ENCODE assay signal across 13 mouse cellular contexts in the genomic region with DNA sequence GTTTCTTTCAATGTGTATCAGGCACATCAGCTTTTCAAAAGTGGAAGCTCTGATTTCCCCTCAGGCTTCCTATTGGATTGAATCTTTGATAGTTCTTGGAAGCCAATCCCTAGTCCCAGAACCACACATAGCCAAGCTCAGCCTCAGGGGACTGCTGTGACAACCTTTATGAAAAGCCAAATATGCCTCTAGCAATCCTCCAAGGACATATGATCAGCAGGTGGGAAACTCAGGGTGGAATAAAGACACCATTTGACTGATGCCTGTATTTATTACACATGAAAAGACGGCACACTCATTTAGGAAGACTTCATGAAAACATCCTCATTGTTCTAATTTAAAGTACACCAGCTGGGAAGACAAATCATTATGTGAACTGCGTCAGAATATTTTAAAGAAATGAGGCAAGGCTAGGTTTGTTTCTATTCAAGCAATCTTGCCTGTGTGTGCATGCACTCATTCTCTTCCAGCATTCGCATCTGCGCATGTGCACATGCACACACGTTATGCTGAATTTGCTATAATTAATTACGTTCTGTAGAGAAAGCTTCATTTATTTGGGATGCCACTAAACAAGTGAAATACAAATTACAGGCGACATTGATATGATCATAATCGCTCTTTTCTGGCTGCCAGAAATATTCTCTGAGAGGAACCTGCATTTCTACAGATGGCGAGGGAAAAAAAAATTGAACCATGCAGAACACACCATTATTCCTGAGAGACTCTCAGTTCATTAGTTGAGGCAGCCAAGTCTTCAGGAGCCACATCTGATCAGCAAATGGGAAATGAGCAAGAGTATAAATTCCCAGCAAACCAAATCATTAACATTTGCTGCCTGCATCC.
DNase-seq lines count a peak whose midpoint lies in the region; ATAC-seq and TF ChIP-seq lines count a peak whose summit lies in the region.
"Had no signal": no experiment of that assay in that cellular context is flagged by ENCODE, and none has a peak within 500 bp of the region (broad histone marks: within the 10 kb centered on the region; RNA-seq: fewer than 3 reads in every experiment).

No protein-coding gene starts in this region.

- TF ChIP-seq POLR2A in lung, adult 2 months (IDR thresholded peaks at IDR 0.05; ENCODE audit: borderline replicate concordance, extremely low read depth, low read depth, low read length) = no peak

- no peak for TF ChIP-seq CTCF in forebrain, postnatal 0 days (IDR thresholded peaks at IDR 0.05; ENCODE audit: low read depth)
- no peak for TF ChIP-seq CTCF in lung, adult 2 months (IDR thresholded peaks at IDR 0.05; ENCODE audit: insufficient read depth, low read length)

- H3K4me2 ChIP-seq in forebrain, embryonic 12.5 days = no peak overlapping the region
- H3K4me2 ChIP-seq in forebrain, postnatal 0 days (ENCODE audit: low read depth) = peak overlapping the region; percentile 38
- no peak overlapping the region for H3K4me2 ChIP-seq in liver, embryonic 12.5 days
- H3K4me2 ChIP-seq: liver, embryonic 13.5 days; stomach, embryonic 15.5 days had no signal

- 65% methylated on average over 9 of the region's 9 CpGs for WGBS in forebrain, embryonic 12.5 days
- WGBS in forebrain, embryonic 10.5 days = 88% methylated on average over 9 of the region's 9 CpGs
- 26% methylated on average over 9 of the region's 9 CpGs for WGBS in forebrain, postnatal 0 days
- WGBS in lung, adult 2 months = 80% methylated on average over 9 of the region's 9 CpGs
- 68% methylated on average over 9 of the region's 9 CpGs for WGBS in liver, embryonic 12.5 days (ENCODE audit: insufficient replicate concordance)

- no peaks in the 10 kb centered on the region for H3K9me3 ChIP-seq in forebrain, embryonic 12.5 days
- H3K9me3 ChIP-seq in forebrain, embryonic 10.5 days = no peaks in the 10 kb centered on the region
- no peaks in the 10 kb centered on the region for H3K9me3 ChIP-seq in forebrain, postnatal 0 days (ENCODE audit: low read length)
- no peaks in the 10 kb centered on the region for H3K9me3 ChIP-seq in liver, embryonic 12.5 days (replicated peaks)
- H3K9me3 ChIP-seq: stomach, embryonic 15.5 days had no signal

- H3K9ac ChIP-seq in forebrain, embryonic 12.5 days = no peak overlapping the region
- peak overlapping the region; percentile 39; the same call in 1 of the 2 replicates for H3K9ac ChIP-seq in forebrain, postnatal 0 days
- no peak overlapping the region for H3K9ac ChIP-seq in liver, embryonic 12.5 days
- H3K9ac ChIP-seq: liver, embryonic 13.5 days; stomach, embryonic 15.5 days had no signal

- H3K4me3 ChIP-seq in forebrain, embryonic 12.5 days (replicated peaks) = no peak overlapping the region
- H3K4me3 ChIP-seq in forebrain, embryonic 10.5 days = no peak overlapping the region
- peak overlapping the region; percentile 18 for H3K4me3 ChIP-seq in forebrain, postnatal 0 days (ENCODE audit: low read depth, low read length)
- no peak overlapping the region for H3K4me3 ChIP-seq in lung, adult 2 months (replicated peaks; ENCODE audit: extremely low read depth, low read depth, low read length)
- H3K4me3 ChIP-seq in liver, embryonic 12.5 days = no peak overlapping the region
- H3K4me3 ChIP-seq: liver, embryonic 13.5 days; megakaryocyte, embryonic 14.5 days; stomach, embryonic 15.5 days had no signal

- no peaks in the 10 kb centered on the region for H3K27me3 ChIP-seq in forebrain, embryonic 12.5 days
- H3K27me3 ChIP-seq in forebrain, embryonic 10.5 days (ENCODE audit: poor library complexity, severe bottlenecking) = no peaks in the 10 kb centered on the region
- no peaks in the 10 kb centered on the region for H3K27me3 ChIP-seq in forebrain, postnatal 0 days (ENCODE audit: insufficient read depth, low read length)
- no peaks in the 10 kb centered on the region for H3K27me3 ChIP-seq in liver, embryonic 12.5 days (replicated peaks)
- H3K27me3 ChIP-seq: liver, embryonic 13.5 days; megakaryocyte, embryonic 14.5 days; stomach, embryonic 15.5 days had no signal

- DNase-seq in forebrain, embryonic 10.5 days (ENCODE audit: extremely low spot score, low spot score) = no peak
- DNase-seq in forebrain, postnatal 0 days = peak; percentile 87
- DNase-seq in layer of hippocampus, adult 9-10 months (ENCODE audit: low spot score) = peak; percentile 18
- DNase-seq in retina, embryonic 14.5 days (ENCODE audit: low spot score) = peak; percentile 24
- no peak for DNase-seq in lung, adult 2 months
- DNase-seq in thymus, postnatal 36 days = no peak
- DNase-seq: embryo, embryonic 11 days; kidney, postnatal 14 days; liver, embryonic 13.5 days had no signal

- H3K36me3 ChIP-seq in forebrain, embryonic 12.5 days (replicated peaks) = no peaks in the 10 kb centered on the region
- H3K36me3 ChIP-seq in forebrain, embryonic 10.5 days (replicated peaks) = no peaks in the 10 kb centered on the region
- no peaks in the 10 kb centered on the region for H3K36me3 ChIP-seq in forebrain, postnatal 0 days (ENCODE audit: insufficient read depth)
- no peaks in the 10 kb centered on the region for H3K36me3 ChIP-seq in liver, embryonic 12.5 days
- H3K36me3 ChIP-seq: liver, embryonic 13.5 days; stomach, embryonic 15.5 days had no signal

- 0 out of 2 replicates have a peak, but pooled peaks have one; percentile 46 for ATAC-seq in forebrain, embryonic 12.5 days (ENCODE audit: low FRiP score)
- ATAC-seq in forebrain, postnatal 0 days = peak; percentile 94
- no peak for ATAC-seq in liver, embryonic 12.5 days

- no peak overlapping the region for H3K27ac ChIP-seq in forebrain, embryonic 12.5 days
- H3K27ac ChIP-seq in forebrain, embryonic 10.5 days = no peak overlapping the region
- H3K27ac ChIP-seq in forebrain, postnatal 0 days (ENCODE audit: low read depth, low read length) = peak overlapping the region; percentile 67
- H3K27ac ChIP-seq in liver, embryonic 12.5 days = no peak overlapping the region
- H3K27ac ChIP-seq: liver, embryonic 13.5 days; stomach, embryonic 15.5 days had no signal

- no peaks in the 10 kb centered on the region; the same call in 1 of the 2 replicates for H3K4me1 ChIP-seq in forebrain, embryonic 12.5 days
- no peaks in the 10 kb centered on the region for H3K4me1 ChIP-seq in forebrain, embryonic 10.5 days
- 0 out of 2 replicates have a peak, but pooled peaks cover 7% of the 10 kb centered on the region for H3K4me1 ChIP-seq in forebrain, postnatal 0 days (ENCODE audit: insufficient read depth)
- no peaks in the 10 kb centered on the region for H3K4me1 ChIP-seq in lung, adult 2 months (ENCODE audit: control insufficient read depth, insufficient read depth, low read length)
- no peaks in the 10 kb centered on the region for H3K4me1 ChIP-seq in liver, embryonic 12.5 days
- H3K4me1 ChIP-seq: liver, embryonic 13.5 days; megakaryocyte, embryonic 14.5 days; stomach, embryonic 15.5 days had no signal

Comparison
In these comparisons a context has a peak if more than half of its experiments do, and no peak if none do; other contexts are left out.
1. DNase-seq: peak in forebrain, postnatal 0 days (single experiment), layer of hippocampus, adult 9-10 months (single experiment) and retina, embryonic 14.5 days (single experiment); none in forebrain, embryonic 10.5 days (single experiment), lung, adult 2 months (single experiment) and thymus, postnatal 36 days (0 of 2).